Mouse (Mus musculus) bone marrow, adult 2 months (tissue): ENCODE results near the gene Gng7. TPM values are rescaled to one million over a fixed set of nuclear protein-coding genes. Genes with fewer than 3 reads are reported as not detected.
"Not testable (repeated sequence)": the region's sequence is repeated elsewhere in the genome, so short reads cannot be mapped to it uniquely, and the experiment has no call there.

Experiments used
- H3K27ac ChIP-seq: fragments of 200-500 bp; 2 replicates; pipeline ENCODE4 v1.5.1; 2012; ENCODE audit warnings: low read depth, mild to moderate bottlenecking, control low read depth, inconsistent platforms, low read length; ENCODE audit not compliant: control insufficient read depth, poor library complexity, insufficient read depth
- H3K4me1 ChIP-seq: fragments of 200-500 bp; 2 replicates; pipeline ENCODE4 v1.6.1; 2011; ENCODE audit warnings: low read length; ENCODE audit not compliant: control insufficient read depth, insufficient read depth
- H3K4me3 ChIP-seq: fragments of 200-500 bp; replicated peaks from 2 replicates; pipeline ENCODE3; 2011; ENCODE audit warnings: mild to moderate bottlenecking, low read depth, low read length, control low read depth; ENCODE audit not compliant: control insufficient read depth
- CTCF ChIP-seq: fragments of 200-500 bp; IDR thresholded peaks from 2 replicates; pipeline ENCODE4 v1.5.1; 2011; ENCODE audit warnings: low read length, control low read depth; ENCODE audit not compliant: control insufficient read depth, insufficient read depth
- POLR2A ChIP-seq: fragments of 200-500 bp; IDR thresholded peaks from 2 replicates; pipeline ENCODE4 v1.6.1; 2011; ENCODE audit warnings: low read depth, mild to moderate bottlenecking, control low read depth, low read length, borderline replicate concordance; ENCODE audit not compliant: control insufficient read depth
- WGBS: fragments of 180-500 bp; shearing (Covaris S2); methylation state at CpG from one replicate; pipeline ENCODE4 v1.1.7; 2018; 5-methylcytosine and 5-hydroxymethylcytosine counted together
- polyA plus RNA-seq: library from polyadenylated mRNA; stranded (reverse); fragments of >200 nt; gene quantifications from 2 replicates; pipeline ENCODE4 v1.2.4, GENCODE M21; 2011; ENCODE audit warnings: low replicate concordance; ENCODE audit not compliant: missing spikeins, insufficient read depth, insufficient read length

The Gng7 gene
- polyA plus RNA-seq, result not detected in 2 replicates

DNA sequence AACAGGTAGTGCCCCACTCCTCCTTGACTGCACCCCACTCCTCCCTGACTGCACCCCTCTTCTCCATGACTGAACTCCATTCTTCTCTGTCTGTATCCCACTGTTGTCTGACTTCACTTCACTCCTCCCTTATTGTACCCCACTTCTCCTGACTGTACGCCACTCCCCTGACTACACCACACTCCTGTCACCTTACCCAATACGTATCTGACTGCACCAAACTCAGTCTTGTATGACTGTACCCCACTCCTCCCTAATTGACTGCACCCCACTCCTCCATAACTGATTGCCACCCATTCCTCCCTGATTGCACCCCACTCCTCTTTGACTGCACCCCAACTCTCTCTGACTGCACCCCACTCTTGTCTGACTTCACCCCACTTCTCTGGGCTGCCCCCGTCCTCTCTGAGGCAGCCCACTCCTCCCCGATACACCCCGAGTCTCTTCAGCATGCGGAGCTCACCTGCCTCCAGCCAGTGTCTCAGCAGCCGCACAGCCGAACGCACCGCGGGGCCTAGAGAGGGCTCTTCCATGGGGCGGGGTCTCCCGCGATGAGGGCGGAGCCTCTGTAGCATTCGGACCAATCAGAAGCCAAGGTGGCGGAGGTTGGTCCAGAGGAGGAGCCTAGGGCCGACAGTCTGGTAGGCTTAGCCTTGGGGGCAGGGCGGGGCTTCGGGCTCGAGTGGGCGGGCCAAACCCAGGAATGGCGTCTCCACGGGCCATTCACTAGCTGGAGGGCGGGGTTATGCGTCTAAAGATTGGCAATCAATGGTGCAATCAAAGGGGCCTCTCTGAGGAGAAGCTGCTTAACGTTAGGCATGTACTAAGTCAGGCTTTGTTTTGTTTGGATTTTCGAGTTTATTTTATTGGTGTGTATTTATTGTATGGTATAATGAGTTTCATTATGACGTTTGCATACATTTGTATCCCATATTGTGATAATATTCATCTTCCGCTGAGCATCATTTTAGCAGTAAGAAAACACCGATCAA is at the start of gene Gng7:
Gene Gng7 (minus strand): TSS at position 553 of the 992 bp plus-strand sequence.
- Histone ChIP-seq H3K27ac (no peak within 1 kb of the TSS), H3K4me1 (peaks cover 5% of the 10 kb centered on the region), H3K4me3 (peak within 1 kb of the TSS; percentile 44)
- TF ChIP-seq POLR2A (no peak), CTCF (no peak)
- 10% methylated on average over 31 of the region's 31 CpGs for WGBS

DNA sequence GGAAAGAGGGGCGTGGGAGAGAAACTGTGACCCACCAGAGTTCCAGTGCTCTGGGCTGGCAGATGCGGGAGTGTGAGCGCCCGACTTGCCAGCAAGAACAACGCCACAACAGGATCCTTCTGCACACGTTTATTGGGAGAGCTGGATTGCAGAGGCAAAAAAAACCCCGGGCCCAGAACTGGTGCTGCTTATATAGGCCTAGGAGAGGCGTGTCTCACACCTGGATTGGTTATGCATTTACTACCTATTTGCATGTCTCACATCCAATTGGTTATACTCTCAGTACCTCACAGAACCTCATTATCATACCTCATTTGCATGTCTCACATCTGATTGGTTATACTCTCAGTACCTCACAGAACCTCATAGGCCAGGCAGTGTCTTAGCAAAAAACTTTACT is 49.8 kb upstream of the Gng7 start:
- not testable (repeated sequence) for H3K4me1 ChIP-seq, H3K27ac ChIP-seq, H3K4me3 ChIP-seq
- WGBS, result 81% methylated on average over 8 of the region's 8 CpGs

DNA sequence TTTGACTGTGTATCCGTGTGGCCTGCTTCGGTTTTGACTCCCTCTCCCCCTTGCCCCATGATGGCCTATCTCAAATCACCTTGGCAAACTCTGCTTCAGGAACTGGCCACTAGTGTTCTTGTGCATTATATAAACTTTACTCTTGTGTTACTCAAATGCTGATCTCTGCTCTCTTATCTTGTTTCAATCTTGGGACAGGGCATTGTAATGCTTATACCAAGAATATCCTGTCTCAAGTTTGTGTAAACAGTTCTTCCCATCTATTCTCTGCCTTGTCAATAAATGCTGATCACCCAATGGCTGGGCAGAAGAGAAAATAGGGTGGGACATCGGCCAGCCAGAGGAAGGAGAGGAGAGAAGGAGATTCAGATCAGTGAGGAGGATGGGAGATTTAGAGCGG is 48.0 kb upstream of the Gng7 start:
- Histone ChIP-seq H3K4me1 (peaks cover 1% of the 10 kb centered on the region; the same call in 1 of the 2 replicates), H3K4me3 (no peak overlapping the region), H3K27ac (no peak overlapping the region)
- TF ChIP-seq CTCF (no peak), POLR2A (no peak)
- 59% methylated on average over 4 of the region's 4 CpGs for WGBS

GRCm38 (mm10) chr10:81059603-81060543 is 45.1 kb upstream of the Gng7 start, which contains the start of gene Sgta:
Sgta (minus strand) TSS chr10:81060181.
- Histone ChIP-seq H3K4me1 (peaks cover 1% of the 10 kb centered on the region; the same call in 1 of the 2 replicates), H3K27ac (peak within 1 kb of the TSS; percentile 68), H3K4me3 (peak within 1 kb of the TSS; percentile 88)
- WGBS, result under 1% methylated on average over 48 of the region's 48 CpGs
- TF ChIP-seq CTCF, result no peak
- no peak; the same call in 1 of the 2 replicates for TF ChIP-seq POLR2A

DNA sequence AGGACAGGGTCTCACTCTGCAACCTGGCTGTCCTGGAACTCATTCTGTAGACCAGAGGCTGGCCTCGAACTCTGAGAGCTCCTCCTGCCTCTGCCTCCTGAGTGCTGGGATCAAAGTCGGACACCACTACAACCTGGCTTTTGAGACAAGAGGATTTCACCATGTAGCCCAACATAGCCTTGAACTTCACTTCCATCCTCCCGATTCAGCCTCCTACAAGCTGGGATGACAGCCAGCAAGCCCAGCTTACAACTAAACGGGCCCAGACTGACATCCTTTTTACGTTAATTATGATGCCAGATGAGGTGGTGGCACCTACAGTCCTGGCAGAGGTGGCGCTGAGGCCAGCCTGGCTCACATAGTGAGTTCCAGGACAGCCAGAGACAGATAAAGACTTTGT is 44.2 kb upstream of the Gng7 start:
- H3K27ac ChIP-seq, result no peak overlapping the region
- WGBS, result 72% methylated on average over 6 of the region's 6 CpGs
- TF ChIP-seq CTCF, result no peak
- no peak for TF ChIP-seq POLR2A

DNA sequence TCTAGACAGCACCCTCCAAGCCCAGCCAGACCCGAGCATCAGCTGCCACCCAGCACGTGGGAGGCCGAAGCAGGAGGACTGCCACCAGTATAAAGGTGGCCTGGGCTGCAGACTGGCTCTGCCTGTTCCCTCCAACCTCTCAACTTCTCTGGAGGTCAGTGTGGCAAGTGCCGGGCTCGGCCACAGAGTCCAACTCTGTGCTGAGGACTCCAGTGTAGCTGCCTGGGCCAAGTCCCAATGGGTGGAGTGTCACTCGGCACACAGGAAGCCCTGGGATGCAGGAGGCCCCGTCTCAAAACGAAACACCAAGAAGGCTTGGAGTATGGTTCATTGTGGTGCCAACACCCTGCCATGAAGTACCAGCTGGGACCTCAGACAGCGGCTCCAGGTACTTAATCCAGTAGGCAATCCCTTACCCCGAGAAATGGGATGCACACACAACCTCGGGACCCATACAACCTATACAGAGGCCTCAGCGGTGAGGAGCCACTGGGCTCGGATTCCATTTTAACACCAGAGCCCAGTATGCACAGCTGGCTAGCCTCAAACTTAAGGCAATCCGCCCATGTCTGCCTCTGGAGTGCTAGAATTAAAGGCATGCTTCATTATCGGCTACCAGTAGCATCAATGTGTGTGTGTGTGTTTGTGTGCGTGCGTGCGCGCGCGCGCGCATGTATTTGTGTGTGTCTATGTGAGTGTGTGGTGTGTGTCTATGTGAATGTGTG is 42.8 kb upstream of the Gng7 start:
- 90% methylated on average over 23 of the region's 23 CpGs for WGBS
- H3K27ac ChIP-seq, result no peak overlapping the region
- H3K4me3 ChIP-seq, result no peak overlapping the region
- peaks cover 1% of the 10 kb centered on the region; the same call in 1 of the 2 replicates for H3K4me1 ChIP-seq
- TF ChIP-seq POLR2A (no peak), CTCF (no peak)

More for the DNA sequence above, 44.2 kb upstream of the Gng7 start:
- H3K4me3 ChIP-seq, result no peak overlapping the region
- H3K4me1 ChIP-seq, result peaks cover 1% of the 10 kb centered on the region; the same call in 1 of the 2 replicates

DNA sequence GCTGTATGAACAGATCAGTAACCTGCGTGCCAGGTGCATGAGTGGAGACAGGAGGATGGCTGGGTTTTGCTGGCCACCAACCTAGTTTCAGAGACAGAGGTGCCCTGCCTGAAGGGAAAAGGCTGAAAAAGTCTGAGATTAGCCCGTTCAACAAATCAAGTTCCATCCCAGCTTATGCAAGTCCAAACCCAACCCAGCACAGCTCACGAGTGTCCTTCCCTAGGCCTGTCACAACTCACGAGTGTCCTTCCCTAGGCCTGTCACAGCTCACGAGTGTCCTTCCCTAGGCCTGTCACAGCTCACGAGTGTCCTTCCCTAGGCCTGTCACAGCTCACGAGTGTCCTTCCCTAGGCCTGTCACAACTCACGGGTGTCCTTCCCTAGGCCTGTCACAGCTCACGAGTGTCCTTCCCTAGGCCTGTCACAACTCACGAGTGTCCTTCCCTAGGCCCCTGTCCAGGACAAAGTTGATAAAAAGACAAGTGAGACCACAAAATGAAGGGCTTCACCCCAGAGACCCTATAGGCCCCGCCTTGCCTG is 41.1 kb upstream of the Gng7 start:
- not testable (repeated sequence) for H3K4me1 ChIP-seq, H3K4me3 ChIP-seq, H3K27ac ChIP-seq
- 79% methylated on average over 11 of the region's 11 CpGs for WGBS

- H3K27ac ChIP-seq, result no peak overlapping the region
- H3K4me1 ChIP-seq, result peaks cover 1% of the 10 kb centered on the region; the same call in 1 of the 2 replicates
- H3K4me3 ChIP-seq, result no peak overlapping the region
- WGBS, result 88% methylated on average over 6 of the region's 6 CpGs
- TF ChIP-seq POLR2A (no peak), CTCF (no peak)
Measured at GRCm38 (mm10) chr10:81055169-81055568, 40.4 kb upstream of the Gng7 start.
